Mouse (Mus musculus) forelimb bud, embryonic 11.5 days (tissue): ENCODE results near the gene Toporsl.

Experiments used
- DNase-seq: peaks from one replicate; pipeline ENCODE4 v3.0.0-alpha.2; 2012; ENCODE audit warnings: low read depth, low spot score

Toporsl gene

DNA sequence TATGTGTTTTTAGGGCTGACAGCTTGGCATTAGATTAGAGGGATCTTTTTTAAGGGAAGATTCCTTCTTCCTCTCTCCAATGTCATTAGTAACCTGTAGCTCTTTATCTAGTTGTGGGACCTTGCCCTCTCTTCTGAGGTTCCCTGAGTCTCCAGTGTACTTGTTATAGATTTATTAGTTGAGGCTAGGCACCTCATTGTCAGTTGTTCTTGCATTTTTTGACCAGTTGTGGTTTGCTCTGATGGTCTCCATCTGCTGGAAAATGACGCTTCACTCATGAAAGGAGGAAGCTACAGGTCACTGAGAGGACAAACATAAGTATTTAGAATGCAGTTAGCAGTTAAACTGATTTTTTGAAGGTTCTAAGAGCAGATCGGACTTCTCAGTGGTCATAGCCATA is at the start of gene Toporsl:
TSS of gene Toporsl (plus strand) at position 348 of the 400 bp plus-strand sequence.
- DNase-seq: no peak

DNA sequence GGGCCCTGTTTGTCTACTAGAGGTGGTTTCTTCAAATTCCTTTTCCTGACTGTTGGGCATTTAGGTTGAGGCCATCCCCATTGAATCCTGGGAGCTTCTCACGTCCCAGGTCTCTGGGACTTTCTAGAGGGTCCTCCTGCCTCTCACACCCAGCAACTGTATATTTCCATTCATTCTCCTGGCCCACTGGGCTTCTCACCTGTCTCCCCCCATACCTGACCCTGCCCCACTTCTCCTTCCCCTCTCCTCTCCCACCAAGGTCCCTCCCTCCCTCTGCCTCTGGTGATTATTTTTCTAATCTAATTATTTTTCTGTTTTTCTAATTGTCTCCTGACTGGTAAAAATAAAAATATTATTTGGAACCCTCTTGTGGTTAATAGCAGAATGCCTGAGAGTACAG is 38.4 kb upstream of the Toporsl start:
- DNase-seq: no peak

DNA sequence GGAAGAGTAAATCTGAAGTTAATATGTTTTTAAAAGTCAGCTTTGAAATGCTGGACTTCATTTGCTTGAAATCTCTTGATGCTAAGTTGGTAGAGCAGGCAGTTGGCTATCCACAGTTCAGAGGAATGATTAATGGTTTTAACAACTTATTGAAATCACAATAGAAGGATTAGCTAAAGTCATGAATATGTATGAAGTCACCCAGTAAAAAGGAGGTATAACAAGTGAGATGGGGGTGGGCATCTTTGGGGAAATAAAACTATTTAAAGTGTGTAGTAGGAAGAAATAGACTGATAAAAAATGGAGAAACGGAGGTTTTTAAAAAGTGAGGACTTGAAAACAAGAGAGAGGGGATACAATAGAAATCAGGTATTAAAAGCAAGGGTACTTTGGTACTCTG is 38.0 kb upstream of the Toporsl start:
- no peak for DNase-seq

DNA sequence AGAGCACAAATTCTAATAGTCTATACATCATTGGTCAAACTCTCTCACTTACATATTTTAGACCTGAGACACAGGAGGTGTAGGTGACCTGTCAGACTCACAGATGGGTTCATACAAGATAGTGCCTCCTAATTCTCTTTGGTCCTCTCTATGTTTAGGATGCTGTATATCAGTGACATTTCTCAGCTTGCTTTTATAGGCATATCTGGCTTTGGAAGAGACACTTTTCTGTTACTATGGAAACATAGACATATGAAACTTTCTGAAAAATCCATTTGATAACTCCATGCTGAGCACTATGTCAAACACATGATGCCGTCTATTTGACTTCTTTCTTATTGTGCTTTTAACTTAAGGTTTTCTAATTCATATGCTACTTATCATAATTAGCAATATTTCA is 32.2 kb upstream of the Toporsl start:
- DNase-seq: no peak

DNA sequence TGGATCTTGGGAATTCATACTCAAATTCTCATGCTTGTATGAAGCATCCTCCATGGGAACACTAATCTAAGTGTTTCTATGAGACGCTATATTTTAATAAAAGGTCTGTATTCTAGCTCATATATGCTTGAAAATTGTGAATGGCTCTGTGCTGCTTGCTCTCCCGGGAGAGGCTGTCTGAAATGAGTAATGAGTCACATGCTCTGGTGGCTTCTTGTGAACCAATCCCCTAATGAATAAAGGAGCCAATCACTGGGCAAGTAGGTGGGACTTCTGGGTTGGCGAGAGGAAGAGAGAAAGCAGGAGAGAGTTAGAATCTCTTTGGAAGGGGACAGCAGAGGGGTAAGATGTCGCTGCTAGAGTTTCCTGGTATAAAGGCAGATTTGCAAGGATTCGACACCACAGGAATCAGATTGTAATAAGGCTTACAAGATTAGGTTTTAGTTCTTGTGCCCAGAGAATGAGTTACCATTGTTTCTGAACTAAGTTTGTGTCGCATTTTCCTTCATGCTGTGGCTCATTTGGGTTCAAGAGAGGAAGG is 9.8 kb upstream of the Toporsl start:
- no peak for DNase-seq

DNA sequence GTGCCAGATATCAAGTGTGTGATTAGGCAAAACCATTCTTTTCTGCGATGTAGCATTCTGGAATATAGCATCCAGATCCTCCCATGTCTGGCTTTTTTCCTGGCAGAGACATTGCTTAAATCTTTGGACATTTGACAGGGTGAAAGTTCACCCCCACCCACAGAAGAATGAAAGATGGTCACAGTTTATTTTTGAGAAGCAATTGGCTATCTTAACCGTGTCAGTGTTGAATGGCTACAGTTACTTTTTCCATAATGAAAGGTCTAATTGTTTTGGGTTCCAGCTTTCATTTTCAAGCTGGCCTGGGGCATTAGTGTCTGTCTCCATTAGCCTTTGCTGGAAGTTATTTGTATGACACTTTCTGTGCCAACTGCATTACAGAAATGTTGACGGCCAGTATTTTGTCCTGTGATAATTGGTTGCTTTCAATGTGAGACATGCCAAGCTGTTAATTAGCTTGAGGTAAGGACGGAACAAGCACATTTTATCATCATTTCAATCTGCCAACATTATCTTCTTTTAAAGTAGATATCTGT is 2.2 kb upstream of the Toporsl start:
- DNase-seq: no peak

DNA sequence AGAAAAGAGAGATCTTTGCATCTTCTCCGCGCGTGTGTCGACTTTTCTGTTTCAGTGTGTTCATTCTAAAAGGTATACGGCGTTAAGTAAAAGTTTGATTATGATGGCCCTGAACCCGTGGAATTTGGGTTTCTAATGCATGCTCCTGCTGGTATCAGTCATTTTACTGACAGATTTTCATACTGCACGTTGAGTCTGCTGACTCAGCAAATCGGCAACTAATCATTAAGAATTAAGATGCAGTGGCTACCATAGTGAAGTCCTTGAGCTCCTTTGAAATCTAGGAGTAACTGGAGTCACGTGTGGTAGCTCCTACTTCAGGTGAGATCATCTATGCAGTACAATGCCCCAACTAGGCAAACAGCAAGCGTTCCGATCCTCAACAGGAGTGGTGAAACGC is 1.4 kb upstream of the Toporsl start:
- no peak for DNase-seq

DNA sequence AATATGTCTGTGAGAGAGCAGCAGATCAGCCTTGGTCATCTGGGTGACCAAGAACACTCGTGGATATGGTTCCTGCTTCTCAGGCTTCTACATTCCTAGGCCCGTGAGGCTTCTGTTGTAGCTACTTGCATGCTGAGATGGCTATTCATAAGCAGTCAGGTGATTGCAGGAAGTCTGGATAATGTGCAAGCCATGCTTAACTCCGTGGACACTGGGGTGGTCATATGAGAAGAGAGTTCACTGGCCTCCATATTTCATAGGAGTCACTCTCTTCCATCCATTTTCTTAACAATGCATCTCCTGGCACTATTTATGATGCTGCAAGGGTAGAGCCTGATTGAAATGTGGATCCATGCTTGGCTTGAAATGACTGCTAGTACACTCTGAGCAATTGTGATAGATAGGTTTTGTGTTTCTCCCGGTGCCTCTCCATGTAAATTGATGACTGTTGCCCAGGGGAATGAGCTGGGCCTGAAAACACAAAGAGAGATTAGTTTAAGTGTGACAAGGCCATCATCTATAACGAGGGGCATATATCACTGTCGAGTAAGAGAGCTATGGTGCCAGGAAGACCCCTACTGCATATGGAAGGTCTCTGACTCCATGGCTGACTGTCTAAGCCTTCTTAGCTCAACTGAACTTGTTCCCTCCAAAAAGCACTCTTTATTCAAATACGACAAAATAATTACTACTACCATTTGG is 2.3 kb downstream of the Toporsl start:
- DNase-seq: no peak

DNA sequence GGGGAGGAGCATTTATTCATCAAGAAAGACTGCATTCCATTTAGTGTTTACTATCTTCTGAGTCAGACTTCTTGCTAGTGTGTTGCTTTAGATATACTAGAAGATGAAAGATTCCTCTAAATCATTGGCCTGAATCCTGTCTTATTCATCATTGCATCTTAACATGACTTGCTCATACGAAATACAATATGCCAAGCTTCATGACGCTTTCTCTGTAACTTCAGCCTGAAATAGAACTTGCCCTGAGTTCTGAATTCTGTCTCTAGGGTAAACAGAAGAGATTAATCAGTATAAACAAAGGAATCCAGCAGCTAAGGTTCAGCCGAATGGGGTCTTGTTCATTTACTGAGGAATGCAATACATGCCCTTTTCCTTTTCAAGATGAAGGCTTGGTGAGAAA is 10.8 kb downstream of the Toporsl start:
- no peak for DNase-seq

DNA sequence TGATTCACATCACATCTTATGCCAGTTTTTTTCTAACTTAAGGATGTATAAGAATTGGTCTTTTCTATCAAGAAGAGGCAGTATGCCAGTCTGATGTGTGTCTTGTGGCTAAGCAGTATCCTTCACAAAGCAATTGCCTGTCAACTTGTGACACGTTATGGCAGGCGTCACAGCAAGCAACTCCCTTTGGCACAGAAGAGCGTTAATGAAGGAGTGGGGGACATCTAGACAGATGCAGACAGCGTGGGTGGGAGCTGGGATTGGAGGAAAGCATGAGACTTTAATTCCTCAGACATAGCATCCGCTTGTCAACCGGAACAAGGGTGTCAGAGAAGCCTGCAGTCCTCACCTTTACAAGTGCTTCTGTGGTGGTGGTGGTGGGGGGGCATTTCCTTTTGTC is 38.9 kb downstream of the Toporsl start:
- no peak for DNase-seq

DNA sequence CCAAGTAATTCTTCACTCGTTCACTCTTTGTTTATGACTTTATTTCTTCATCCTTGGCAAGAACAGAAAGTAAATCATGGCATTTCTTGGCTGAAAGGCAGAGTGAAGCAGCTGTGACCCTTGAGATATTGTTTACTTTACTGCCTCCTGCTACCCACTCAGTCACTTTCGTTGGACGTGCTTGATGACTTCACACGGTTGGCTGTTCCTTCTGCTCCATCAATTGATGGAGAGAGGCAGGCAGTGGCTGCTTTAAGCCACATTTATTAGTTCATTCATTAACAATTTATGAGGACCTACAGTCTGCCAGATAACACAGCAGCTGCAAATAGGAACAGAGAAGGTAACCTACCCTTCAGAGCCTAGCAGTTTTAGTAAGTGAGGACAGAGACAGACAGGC is 51.7 kb downstream of the Toporsl start:
- no peak for DNase-seq

DNA sequence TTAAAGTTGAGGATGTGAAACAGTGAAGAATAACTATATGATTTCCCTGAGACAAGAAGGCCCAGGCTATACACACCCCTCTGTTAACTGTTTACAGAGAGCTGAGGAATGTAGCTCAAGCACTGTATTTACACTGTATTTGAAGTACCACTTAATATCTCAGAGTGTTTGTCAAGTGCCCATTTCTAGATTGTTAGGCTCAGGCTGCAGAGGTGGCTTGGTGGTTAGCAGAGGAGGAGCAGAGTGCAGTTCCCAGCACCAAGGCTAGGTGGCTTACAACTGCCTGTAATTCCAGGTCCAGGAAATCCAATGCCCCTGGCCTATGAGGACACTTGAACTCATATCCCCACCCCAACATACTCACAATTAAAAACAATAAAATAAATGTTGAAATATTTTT is 63.6 kb downstream of the Toporsl start:
- no peak for DNase-seq

DNA sequence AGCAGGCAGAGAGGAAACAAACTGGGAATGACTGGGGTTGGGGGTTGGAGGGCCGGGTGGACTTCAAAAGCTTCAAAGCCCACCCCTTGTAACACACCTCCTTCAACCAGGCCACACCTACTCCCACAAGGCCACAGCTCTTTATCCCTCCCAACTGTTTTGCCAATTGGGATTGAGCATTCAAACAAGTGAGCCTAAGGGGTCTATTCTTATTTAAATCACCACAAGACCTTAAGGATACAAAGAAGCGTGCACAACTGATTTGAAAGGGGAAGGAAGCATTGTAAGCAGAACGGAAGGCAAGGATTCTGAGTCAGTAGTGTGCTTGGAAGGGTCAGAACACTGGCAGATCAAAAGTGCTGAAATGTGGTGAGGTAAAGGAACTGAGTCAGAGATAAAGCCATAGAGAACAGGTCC is 64.6 kb downstream of the Toporsl start:
- no peak for DNase-seq

DNA sequence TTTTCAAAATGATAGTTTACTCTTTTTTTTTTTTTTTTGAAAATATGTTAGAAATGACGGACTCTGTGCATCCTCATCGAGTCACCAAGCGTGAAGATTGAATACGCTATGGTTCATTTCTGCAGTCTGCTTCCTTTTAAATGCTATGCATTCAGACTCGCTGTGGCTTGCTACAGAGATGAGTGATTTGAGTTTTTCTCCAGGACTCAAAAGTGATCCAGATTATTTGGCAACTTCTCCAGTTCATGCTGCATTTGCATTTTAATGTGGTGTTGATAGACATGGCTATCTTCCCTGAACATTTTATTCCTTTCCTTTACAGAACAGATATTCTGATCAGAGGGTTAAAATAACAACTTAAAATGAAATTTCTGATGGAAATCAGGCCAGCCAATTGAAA is 65.2 kb downstream of the Toporsl start:
- DNase-seq: no peak
